Mouse (Mus musculus) bone marrow, adult 2 months (tissue): ENCODE results near the gene Arhgef11.

Experiments
- CTCF ChIP-seq: fragments of 200-500 bp; IDR thresholded peaks from 2 replicates; pipeline ENCODE4 v1.5.1; 2011; ENCODE audit warnings: low read length, control low read depth; ENCODE audit not compliant: control insufficient read depth, insufficient read depth
- POLR2A ChIP-seq: fragments of 200-500 bp; IDR thresholded peaks from 2 replicates; pipeline ENCODE4 v1.6.1; 2011; ENCODE audit warnings: low read depth, mild to moderate bottlenecking, control low read depth, low read length, borderline replicate concordance; ENCODE audit not compliant: control insufficient read depth

GRCm38 (mm10) chr3:87617811-87618130 lies 412 bp downstream of the Arhgef11 start:
- TF ChIP-seq CTCF (no peak), POLR2A (no peak)
